Mouse (Mus musculus): Measurements from ENCODE around the gene Rln3.

Rln3 gene

DNA sequence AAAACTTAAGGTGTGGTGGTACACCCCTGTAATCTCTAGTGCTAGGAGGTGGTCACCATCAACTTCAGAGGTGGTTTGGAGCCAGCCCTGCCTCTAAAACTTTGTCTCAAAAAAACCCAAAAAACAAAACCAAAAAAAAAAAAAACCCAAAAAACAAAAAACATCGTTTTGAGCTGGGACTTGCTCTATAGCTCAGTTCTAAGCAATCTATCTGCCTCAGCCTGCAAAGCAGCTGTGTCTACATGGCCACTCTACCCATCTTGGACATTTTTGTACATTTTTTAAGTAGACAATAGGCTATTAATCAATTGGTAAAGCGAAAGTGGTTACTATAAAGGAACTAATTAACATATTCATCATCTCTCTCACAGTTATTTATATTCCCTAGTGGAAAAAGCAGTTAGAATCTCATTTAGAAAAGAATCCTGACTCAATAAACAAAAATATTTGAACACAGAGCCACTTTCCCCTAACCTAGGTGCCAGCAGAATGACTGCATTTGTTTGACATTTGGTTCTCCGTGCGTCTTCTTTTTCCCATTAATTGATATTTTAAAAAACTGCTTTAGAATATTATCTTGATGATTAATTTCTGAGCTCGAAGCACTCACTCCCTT is 20.8 kb upstream of the Rln3 start:
- no peak for DNase-seq (ENCODE audit: low read depth in 2 of 2, low spot score in 2 of 2)

DNA sequence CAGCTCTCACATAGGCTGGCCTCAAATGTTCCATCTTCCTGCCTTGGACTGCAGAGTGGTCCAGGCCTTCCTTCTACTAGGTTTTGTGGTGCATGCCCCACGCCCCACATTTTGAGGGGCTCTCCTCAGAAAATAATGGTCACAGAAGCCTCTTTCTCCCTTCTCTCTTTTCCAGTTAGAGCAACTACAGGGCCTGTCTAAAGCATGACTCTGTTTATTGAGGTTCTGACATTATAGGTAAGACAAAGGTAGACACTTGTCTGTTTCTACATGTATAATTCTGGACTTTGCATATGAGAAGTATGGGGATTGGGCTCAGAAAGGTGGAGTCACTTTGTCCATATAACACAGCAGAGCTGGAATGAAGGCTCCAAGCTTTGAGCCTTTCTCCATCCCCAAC is 20.2 kb upstream of the Rln3 start, which contains the start of gene Gm10643:
Gene Gm10643 (minus strand): TSS at position 101 of the 400 bp plus-strand sequence.
- DNase-seq (ENCODE audit: low read depth in 2 of 2, low spot score in 2 of 2): no peak

DNA sequence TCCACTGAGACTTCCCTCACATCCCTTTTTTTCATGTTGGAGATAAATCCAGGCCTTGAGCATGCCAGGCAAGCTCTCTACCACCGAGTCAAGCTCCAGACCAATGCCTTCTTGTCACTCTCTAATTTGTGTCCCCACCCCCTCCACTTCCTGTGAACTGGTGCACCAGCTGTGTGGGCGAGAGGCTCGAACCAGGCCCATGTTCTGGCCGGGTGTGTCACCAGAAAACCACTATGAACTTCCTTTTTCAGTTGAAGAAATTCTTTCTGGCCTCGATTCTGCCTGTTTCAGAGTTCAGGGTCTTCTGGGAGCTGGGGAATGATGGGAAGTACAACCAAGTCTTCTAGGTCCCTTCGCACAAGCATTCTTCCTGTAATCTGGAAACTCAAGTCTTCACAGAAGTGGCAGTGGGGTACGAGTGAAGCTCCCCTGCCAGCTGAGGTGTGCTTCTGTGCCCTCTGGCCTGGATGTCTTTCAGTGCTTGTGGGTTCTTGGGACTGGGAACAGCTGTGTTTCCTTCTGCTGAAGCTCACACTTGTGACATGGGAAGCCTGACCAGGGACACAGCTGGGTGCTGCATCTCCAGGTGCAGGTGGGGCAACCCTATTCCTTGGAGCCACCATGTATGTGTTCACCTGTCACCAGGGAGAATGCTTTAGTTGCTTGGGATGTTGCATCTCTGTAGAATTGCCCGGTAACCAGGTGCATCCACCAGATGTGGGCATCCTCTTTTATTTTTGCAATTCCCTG is 19.2 kb upstream of the Rln3 start:
- peak; percentile 41 to 58 for DNase-seq (ENCODE audit: low read depth in 2 of 2, low spot score in 2 of 2)

DNA sequence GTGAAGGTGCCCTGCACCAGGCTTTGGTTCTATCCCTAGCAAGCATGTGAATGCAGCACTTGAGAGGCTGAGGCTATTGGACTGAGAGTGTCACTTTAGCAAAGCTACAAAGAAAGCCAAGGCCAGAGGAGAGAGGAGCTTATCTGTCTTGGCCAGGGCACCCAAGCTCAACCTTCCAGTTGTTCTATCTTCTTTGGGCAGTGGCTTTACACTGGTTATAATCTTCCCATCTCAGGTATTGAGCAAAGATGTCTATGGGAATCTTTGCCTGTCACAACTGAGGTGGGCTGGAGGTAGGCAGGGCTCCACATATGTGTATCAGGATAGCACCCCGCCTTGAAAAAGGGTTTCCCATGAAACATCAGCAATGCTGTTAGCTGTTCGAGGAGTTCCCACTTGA is 15.4 kb upstream of the Rln3 start:
- no peak for DNase-seq (ENCODE audit: low read depth in 2 of 2, low spot score in 2 of 2)

DNA sequence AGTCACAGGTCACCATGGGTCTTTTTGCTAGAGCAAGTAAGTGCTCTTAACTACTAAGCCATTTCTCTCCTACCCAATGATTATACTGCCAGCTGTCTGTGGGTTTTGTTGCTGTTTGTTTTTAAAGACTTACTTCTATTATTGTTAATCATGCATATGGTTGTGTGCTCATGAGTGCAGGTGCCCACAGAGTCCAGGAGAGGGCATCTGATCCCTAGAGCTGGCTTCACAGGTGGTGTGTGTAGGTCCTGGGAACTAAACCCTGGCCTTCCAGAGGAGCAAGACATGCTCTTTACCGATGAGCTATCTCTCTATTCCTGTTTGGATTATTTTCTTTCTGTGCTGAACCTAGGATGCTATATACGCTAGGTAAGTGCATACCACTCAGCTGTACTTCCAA is 14.4 kb upstream of the Rln3 start:
- no peak for DNase-seq (ENCODE audit: low read depth in 2 of 2, low spot score in 2 of 2)

DNA sequence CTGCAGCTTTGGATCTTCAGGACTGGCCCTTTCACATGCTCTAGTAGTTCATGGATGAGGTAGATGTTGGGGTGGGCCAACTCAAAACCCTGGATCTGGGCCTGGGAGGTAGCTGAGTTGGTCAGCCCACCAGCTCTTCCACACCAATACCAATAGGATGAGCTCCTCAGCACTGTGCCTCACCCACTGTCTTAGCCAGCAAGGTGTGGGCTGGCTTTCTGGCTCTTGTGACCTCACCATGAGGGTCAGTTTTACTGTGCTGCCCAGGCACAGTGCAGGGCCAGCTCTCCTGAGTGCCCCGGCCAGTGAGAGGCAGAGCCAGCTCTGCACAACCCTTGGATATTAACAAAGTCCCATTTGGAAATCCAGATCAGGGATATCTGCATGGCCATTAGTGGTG is 13.0 kb upstream of the Rln3 start:
- DNase-seq (ENCODE audit: low read depth in 2 of 2, low spot score in 2 of 2): no peak

DNA sequence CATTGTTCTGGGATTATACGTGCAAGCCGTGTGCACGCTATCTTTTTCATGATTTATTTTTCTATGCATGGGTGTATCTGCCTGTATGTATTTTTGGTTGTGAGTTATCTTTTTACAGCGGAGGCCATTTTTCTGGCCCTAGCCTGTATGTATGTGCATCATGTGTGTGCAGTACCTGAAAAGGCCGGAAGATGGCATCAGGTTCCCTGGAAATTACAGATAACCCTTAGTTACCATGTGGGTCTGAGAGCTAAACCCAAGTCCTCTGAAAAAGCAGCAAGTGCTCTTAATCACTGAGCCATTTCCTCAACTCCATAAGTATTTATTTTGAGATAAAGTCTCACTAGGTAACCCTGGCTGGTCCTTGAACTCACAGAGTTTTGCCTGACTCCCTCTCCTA is 8.4 kb upstream of the Rln3 start:
- no peak for DNase-seq (ENCODE audit: low read depth in 2 of 2, low spot score in 2 of 2)

DNA sequence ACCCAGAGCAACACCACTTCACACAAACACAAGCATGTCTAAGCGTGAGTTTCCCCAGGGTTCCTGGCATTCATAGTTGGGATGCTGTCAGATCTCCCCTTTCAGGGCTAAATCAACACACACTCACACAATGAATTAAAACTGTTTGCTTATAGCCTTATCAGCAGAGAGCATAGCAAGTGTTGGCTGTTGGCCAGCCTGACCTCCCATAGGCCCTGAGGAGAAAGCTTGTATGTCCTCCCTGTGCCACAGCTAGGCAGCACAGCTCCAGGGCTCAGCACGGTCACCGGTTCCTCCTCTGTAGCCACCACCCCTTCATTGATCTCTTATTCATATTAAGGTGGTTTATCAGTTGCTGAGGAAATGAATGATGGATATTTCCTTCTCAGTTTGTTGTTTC is 7.9 kb upstream of the Rln3 start:
- no peak for DNase-seq (ENCODE audit: low read depth in 2 of 2, low spot score in 2 of 2)

DNA sequence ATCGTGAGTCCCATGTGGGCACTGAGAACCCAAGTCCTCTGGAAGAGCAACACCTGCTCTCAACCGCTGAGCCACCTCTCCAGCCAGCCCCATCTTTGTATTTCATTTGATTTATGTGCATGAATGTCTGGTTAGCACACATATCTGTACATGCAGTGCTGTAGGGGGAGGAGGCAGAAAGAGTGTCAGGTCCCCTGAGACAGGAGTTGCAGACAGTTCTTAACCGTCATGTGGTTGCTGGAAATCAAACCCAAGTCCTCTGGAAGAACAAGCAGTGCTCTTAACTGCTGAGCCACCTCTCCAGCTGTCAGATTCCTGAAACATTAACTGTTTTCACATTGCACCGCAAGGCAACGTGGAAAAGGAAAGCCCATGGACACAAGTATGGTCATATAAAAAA is 3.4 kb upstream of the Rln3 start:
- no peak for DNase-seq (ENCODE audit: low read depth in 2 of 2, low spot score in 2 of 2)

DNA sequence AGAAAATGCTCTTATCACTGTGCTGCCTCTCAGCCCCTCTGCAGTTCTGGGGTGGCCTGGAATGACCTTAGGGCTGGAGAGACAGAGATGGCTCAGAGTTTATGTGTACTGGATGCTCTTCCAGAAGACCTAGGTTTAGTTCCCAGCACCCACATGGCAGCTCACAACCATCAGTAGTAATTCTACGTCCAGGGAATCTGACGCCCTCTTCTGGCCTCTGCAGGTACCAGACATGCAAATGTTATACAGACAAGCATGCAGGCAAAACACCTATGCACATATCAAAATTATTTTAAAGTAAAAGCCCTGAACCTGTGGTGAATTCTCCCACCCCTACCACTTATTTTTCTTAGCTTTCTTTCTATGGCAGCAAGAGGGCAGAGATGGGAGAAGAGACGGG is 1.7 kb upstream of the Rln3 start:
- DNase-seq (ENCODE audit: low read depth in 2 of 2, low spot score in 2 of 2): no peak

DNA sequence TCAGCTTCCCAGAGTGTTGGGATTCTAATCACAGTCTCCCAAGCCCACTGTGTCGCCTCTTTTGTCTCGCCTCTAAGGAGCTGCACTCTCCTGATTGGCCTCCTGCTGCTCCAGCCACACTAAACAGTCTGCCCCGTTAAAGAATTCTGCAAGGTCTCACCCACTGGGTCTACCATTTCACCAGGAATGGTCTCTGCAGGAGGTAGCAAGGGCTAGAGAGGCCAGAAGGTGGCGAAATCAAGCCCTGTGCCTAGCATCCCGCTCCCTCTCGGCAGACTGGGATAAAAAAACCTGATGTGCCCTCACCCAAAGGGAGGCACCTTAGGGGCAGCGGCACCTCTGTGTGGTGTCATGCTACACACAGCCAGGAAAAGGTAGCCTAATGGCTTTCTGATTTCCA is 697 bp downstream of the Rln3 start:
- DNase-seq (ENCODE audit: low read depth in 2 of 2, low spot score in 2 of 2): no peak

DNA sequence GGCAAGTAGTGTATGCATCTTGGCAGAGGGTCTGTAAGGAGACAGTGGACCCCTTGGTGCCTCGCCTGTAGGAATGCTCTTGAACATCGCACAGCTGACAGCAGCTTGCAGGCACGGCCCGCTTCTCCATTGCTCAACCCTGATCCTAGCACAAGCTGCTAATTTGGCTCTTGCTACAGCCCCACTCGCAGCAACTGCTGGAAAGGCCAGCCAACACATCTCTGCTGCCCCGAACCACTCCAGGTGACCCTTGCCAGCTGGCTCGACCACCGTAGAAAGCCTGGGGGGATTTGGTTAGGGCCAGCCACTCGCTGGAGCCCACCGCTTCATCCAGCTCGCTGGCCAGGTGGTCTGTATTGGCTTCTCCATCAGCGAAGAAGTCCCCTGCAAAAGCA is 1.9 kb downstream of the Rln3 start:
- no peak for DNase-seq (ENCODE audit: low read depth in 2 of 2, low spot score in 2 of 2)

DNA sequence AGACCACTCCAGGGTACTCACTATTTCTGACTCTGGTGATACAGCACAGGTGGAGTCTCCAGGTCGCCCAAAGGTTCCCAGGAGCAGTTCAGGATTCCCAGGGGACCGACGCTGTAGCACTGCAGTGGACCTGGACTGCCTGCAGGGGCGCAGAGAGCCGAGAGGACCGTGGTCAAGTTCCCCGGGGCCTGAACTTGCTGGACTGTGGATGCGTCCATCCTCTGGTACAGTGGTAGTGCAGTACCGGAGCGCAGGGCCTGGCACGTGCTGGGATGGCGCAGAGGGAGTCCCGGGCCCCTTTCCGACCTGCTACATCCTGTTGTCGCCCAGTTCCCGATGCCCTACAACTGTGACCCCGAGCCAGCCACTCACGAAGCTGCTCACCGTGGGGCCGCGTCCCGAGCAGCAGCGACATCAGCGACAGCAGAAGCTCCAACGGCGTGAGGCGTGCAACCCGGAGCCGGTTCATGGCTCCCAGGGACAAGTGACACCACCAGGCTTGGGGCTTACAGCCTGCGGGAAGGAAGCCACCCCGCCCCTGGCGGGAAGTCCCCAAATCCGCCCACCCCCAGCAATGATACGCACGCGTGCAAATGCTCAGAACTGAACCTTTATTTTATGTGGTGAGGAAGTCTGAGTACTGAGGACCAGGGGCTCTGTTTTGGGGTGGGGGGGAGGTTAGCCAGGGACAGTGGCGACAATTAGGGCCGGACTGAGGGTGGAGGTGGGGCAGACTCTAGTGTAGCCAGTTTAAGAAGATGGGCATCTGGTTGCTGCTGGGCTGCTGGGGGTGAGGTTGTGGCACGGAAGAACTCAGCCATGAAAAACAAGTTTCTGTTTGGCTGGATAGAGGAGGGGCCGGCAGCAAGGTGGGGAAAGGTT is 2.5 kb downstream of the Rln3 start, which contains the start of gene Il27ra:
Gene Il27ra (minus strand): TSS at position 524 of the 882 bp plus-strand sequence.
- peak; percentile 75 to 78 for DNase-seq (ENCODE audit: low read depth in 2 of 2, low spot score in 2 of 2)

DNA sequence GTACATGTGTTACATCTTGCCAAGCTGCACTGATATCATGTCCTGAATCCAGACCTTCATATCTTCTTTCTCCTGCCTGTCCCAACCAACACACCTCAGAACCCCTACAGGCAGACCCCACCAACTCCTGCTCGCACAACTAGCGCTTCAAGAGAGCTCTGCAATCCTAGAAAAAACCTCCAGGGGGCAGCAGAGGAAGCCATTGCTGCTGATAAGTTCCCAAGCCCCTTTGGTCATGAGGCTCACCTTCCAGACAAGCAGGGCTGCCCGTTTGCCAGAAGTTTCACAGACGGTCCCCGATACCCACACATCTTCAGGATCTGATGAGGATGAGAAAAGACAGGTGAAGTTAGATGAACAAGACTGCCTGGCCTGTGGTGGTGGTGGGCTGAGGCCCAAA is 5.8 kb downstream of the Rln3 start:
- DNase-seq (ENCODE audit: low read depth in 2 of 2, low spot score in 2 of 2): peak; percentile 75 to 82

DNA sequence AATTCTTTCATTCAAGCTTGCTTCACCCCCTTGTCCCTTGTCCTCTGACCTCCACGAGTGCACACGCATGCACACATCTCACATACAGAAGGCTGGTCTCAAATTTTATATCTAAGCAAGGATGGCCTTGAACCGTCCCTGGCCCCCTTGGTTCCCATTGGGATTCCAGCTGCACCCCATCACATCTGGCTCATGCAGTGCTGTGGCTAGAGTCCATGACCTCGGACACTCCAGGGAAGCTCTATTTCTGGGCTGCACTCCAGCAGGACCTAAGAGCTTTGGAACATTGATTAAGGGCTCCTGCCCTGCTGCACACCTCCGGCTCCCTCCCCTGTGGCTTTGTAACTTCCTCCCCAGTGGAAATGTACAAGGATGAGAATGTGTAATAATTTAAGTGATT is 6.8 kb downstream of the Rln3 start:
- no peak for DNase-seq (ENCODE audit: low read depth in 2 of 2, low spot score in 2 of 2)

DNA sequence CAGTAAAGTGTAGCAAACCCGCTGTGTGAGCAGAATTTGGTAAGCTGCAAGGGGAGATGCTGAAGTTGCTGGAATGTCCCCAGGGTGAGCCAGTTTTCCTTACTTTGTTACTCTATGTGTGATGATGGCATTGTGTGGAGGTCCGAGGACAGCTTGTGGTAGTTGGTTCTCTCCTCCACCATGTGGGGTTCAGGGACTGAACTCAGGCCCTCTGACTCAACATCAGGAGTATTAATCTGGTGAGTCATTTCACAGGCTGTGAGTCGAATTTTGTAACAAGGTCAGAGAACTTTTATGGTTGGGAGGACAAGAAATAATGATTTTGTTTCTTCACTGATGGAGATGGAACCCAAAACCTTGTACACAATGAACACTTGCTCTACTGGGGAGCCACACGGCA is 12.0 kb downstream of the Rln3 start:
- DNase-seq (ENCODE audit: low read depth in 2 of 2, low spot score in 2 of 2): no peak

DNA sequence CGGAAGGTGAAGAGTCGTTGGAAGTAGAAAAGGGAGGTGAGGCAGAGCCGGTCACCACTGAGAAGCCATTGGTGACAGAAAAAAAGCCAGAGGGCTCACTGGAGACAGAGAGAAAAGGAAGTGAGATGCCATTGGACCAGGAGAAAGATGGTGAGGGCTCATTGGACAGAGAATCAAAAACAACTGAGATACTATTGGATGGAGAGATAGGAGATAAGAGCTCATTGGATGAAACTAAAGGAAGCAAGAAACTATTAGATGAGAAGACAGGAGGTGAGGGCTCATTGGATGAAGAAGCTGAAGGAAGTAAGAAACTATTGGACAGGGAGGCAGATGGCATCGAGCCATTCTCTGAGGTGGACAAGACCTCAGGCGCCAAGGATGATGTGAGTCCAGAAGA is 15.5 kb downstream of the Rln3 start:
- DNase-seq (ENCODE audit: low read depth in 2 of 2, low spot score in 2 of 2): no peak

DNA sequence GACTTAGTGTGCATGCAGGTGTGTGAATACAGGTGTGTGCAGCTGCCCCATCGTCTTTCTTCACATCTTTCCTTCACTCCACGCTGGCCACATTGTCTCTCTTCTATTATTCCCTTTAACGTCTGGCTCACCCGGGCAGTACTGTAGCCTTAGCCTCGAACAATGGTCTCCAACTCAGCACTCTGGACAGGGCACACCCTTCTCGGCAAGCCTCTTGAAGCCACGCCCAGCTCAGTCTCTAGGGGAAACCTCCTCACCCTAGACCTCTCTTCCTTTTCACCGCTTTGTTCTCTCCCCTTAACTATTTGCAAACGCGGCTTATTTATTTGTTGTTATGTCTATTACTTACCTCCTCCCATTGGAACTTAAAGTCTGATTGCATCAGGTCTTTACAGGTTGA is 17.4 kb downstream of the Rln3 start:
- DNase-seq (ENCODE audit: low read depth in 2 of 2, low spot score in 2 of 2): no peak

DNA sequence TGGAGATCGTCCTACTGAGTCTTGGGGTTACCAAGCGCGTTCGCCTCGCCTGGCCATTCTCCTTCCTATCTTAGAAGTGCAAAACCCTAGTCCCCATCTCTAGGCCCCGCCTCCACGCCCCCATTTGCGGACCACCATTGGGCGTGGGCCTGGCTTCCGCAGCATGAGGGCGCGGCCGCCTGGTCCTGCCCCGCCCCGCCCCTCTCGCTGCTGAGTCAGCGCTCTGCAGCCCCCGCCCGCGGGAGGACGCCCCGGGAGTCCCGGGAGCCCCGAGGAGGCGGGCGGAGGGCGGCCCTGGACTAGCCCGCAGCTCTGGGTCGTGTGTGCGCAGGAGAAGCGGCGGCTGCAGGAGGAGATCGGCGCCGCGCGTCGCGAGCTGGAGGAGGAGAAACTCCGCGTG is 18.9 kb downstream of the Rln3 start:
- no peak for DNase-seq (ENCODE audit: low read depth in 2 of 2, low spot score in 2 of 2)

DNA sequence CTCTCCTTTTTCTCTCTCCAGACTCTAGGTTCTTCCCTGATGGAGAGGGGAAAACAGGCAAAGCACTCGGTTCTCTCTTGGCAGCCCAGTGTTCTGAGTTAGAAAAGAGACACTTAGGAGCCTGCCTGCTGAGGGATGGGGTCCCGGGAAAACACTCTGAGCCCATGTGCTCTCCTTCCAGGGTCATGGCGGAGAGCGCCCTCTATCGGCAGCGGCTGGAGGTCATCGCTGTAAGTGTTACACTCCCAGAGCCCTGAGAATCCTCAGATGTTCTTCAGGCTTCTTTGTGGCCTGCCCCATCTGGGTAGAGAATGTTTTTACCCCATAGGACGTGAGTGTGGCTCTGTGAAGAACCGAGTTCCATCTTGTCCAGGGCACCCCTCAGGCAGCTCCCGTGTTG is 20.6 kb downstream of the Rln3 start:
- DNase-seq (ENCODE audit: low read depth in 2 of 2, low spot score in 2 of 2): peak; percentile 59 to 65

DNA sequence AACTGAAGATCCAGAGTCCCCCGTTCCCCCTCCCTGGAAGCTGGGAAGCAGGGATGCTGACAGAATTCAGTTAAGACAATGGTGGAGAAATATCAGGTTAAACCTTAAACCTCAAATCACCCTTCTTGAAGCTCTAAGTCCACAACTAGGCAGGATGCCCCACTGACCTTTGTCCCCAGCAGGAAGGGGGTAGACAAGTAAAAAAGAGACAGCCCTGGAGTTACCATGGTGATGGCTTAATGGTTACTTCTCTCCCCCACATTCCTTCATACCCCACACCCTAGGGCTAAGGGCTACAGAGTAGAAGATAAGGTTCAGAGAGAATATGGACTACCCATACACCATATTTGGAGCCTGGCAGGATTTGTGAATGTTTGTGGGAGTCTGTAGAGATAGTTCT is 21.2 kb downstream of the Rln3 start:
- no peak for DNase-seq (ENCODE audit: low read depth in 2 of 2, low spot score in 2 of 2)

DNA sequence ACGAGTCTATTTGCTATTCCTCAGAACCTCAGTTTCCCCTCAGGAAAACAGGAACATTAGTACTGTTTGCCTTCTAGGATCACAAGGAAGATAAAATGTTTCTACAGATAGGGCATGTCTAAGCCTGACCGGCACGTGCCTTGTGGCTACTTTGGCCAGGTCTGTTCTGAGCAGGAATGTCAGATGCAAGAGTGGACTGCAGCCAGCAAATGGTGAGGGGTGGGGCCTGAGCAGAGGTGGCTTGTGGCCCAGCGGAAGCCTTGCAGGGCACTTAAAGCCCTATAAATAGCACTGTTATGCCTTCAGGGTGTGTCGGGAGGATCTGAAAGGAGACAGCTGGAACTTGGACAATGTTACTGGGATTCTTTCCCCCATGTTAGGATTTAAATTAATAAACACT is 21.7 kb downstream of the Rln3 start:
- DNase-seq (ENCODE audit: low read depth in 2 of 2, low spot score in 2 of 2): no peak

All from CD8-positive naive resting alpha-beta T cell, adult 2 months (primary cell).